Mouse (Mus musculus): Measurements from ENCODE around the gene Myb.

- TF ChIP-seq CTCF (IDR thresholded peaks at IDR 0.05; ENCODE audit: borderline replicate concordance, insufficient read depth, low read length) (no peak), POLR2A (IDR thresholded peaks at IDR 0.05; ENCODE audit: low read depth, low read length) (no peak)
These were observed 31.7 kb upstream of the Myb start for GRCm38 (mm10) chr10:21192436-21192835.
